Mouse (Mus musculus) limb, embryonic 12.5 days (tissue): ENCODE results near the gene Ociad2. TPM values are rescaled to one million over a fixed set of nuclear protein-coding genes. Genes with fewer than 3 reads are reported as not detected.

Experiments used
- ATAC-seq: fragments of 200-750 bp; cut with Nextera tagmentation; 2 replicates; pipeline ENCODE4 v1.8.0; 2017; ENCODE audit warnings: low read depth, moderate TSS enrichment; ENCODE audit not compliant: insufficient number of reproducible peaks, insufficient read depth, low FRiP score, low TSS enrichment
- H3K27ac ChIP-seq: fragments of 300-500 bp; sonication (generic); 2 replicates; pipeline ENCODE4 v1.5.1; 2016; ENCODE audit warnings: mild to moderate bottlenecking, moderate library complexity
- H3K27me3 ChIP-seq: fragments of 300-500 bp; sonication (generic); 2 replicates; pipeline ENCODE4 v1.6.1; 2016; ENCODE audit warnings: mild to moderate bottlenecking, moderate library complexity
- H3K36me3 ChIP-seq: fragments of 300-500 bp; sonication (generic); 2 replicates; pipeline ENCODE4 v1.6.1; 2016; ENCODE audit warnings: mild to moderate bottlenecking, moderate library complexity
- H3K4me1 ChIP-seq: fragments of 300-500 bp; sonication (generic); replicated peaks from 2 replicates; pipeline ENCODE4 v1.6.1; 2016
- H3K4me2 ChIP-seq: fragments of 300-500 bp; sonication (generic); 2 replicates; pipeline ENCODE4 v1.6.1; 2016; ENCODE audit warnings: mild to moderate bottlenecking, moderate library complexity
- H3K4me3 ChIP-seq: fragments of 300-500 bp; sonication (generic); replicated peaks from 2 replicates; pipeline ENCODE4 v1.5.1; 2016; ENCODE audit warnings: mild to moderate bottlenecking
- H3K9ac ChIP-seq: fragments of 300-500 bp; sonication (generic); replicated peaks from 2 replicates; pipeline ENCODE4 v1.6.1; 2016; ENCODE audit warnings: mild to moderate bottlenecking, moderate library complexity
- H3K9me3 ChIP-seq: fragments of 300-500 bp; sonication (generic); 2 replicates; pipeline ENCODE4 v1.6.1; 2016; ENCODE audit warnings: mild to moderate bottlenecking, moderate library complexity
- WGBS: fragments of 180-500 bp; shearing (Covaris S2); methylation state at CpG from one replicate; pipeline ENCODE4 v1.1.7; 2016; 5-methylcytosine and 5-hydroxymethylcytosine counted together
- polyA plus RNA-seq: library from polyadenylated mRNA; unstranded; fragments of >200 nt; fragmentation: Nextera tagmentation; extraction: Ambion mirVana; gene quantifications from 2 replicates; pipeline ENCODE4 v1.2.1, GENCODE M21; 2016

Ociad2 gene
- polyA plus RNA-seq, 1 experiment from 2014 or later = 9.4 TPM

DNA sequence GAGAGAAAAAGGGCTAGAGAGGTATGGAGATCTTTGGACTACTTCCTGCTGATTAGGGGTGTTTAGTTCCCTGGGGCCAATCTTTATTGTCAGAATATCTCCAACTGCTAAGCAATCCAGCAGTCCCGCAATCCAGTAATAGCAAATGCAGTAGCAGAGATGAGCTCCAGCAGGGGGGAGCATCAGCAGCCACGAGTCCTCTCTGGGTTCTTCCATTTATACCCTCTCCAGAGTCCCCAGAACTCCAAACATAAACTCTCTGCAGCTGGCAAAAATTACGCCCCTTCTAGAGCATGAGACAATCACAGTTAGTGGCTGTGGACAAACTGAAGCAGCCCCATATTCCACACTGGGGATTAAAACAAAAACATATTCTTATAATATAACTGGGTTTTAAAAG lies 28.9 kb upstream of the Ociad2 start:
- WGBS = 57% methylated on average over 3 of the region's 3 CpGs
- no peak overlapping the region for H3K4me3 ChIP-seq
- ATAC-seq = no peak
- no peaks in the 10 kb centered on the region for H3K27me3 ChIP-seq
- H3K9ac ChIP-seq = no peak overlapping the region
- no peak overlapping the region for H3K27ac ChIP-seq
- no peaks in the 10 kb centered on the region for H3K36me3 ChIP-seq
- H3K4me2 ChIP-seq = no peak overlapping the region
- no peaks in the 10 kb centered on the region for H3K9me3 ChIP-seq
- H3K4me1 ChIP-seq = no peaks in the 10 kb centered on the region

- H3K27me3 ChIP-seq = no peaks in the 10 kb centered on the region
- no peak overlapping the region for H3K27ac ChIP-seq
- H3K4me3 ChIP-seq = no peak overlapping the region
- no peaks in the 10 kb centered on the region for H3K36me3 ChIP-seq
- no peaks in the 10 kb centered on the region for H3K9me3 ChIP-seq
- 78% methylated on average over 10 of the region's 10 CpGs for WGBS
- H3K4me2 ChIP-seq = no peak overlapping the region
- no peaks in the 10 kb centered on the region for H3K4me1 ChIP-seq
- no peak overlapping the region for H3K9ac ChIP-seq
- ATAC-seq = no peak
Observed at GRCm38 (mm10) chr5:73368845-73369447, 28.1 kb upstream of the Ociad2 start.

DNA sequence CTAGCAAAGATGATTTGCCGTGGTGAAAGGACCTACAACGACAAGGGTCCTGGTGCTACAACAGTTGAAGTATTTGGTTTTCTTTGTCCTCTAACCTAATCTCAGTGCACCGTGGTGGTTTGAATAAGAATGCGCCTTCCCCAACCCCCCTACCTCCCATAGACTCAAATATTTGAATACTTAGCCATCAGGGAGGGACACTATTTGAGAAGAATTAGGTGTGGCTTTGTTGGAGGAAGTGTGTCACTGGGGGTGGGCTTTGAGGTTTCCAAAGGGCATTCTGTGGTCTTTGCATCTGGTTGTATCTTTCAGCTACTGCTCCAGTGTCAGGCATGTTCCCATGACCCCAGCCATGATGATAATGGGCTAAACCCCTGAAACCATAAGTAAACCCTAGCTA lies 27.1 kb upstream of the Ociad2 start:
- Histone ChIP-seq H3K9me3 (no peaks in the 10 kb centered on the region), H3K36me3 (no peaks in the 10 kb centered on the region), H3K4me1 (no peaks in the 10 kb centered on the region), H3K27me3 (no peaks in the 10 kb centered on the region), H3K4me2 (no peak overlapping the region), H3K9ac (no peak overlapping the region), H3K27ac (no peak overlapping the region), H3K4me3 (no peak overlapping the region)
- no peak for ATAC-seq
- WGBS = 83% methylated on average over 4 of the region's 4 CpGs

GRCm38 (mm10) chr5:73364107-73364864 lies 23.5 kb upstream of the Ociad2 start:
- no peak for ATAC-seq
- peaks cover 7% of the 10 kb centered on the region; the same call in 1 of the 2 replicates for H3K27me3 ChIP-seq
- WGBS = 92% methylated on average over 2 of the region's 2 CpGs
- no peak overlapping the region for H3K4me3 ChIP-seq
- H3K9me3 ChIP-seq = no peaks in the 10 kb centered on the region
- H3K4me1 ChIP-seq = 0 out of 2 replicates have a peak, but pooled peaks cover 5% of the 10 kb centered on the region
- no peak overlapping the region for H3K27ac ChIP-seq
- no peak overlapping the region for H3K9ac ChIP-seq
- H3K4me2 ChIP-seq = no peak overlapping the region
- no peaks in the 10 kb centered on the region for H3K36me3 ChIP-seq

DNA sequence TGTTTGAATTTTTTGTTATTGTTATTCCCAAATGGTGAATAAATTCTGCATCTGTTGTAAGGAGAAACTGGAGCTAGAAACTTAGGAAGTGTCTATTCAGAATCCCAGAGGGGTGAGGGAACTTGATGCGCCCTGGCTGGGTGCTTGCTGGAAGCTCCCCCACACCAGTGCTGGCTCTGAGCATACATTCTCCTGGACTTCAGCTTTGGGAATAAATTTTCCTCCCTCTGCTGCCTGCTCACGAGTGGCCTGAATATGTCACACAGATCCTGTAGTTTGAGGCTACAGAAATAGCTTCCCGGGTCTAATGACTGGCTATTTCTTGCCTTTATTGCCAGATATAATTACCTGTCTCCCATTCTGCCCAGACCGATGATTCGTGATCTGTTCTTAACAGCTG lies 22.0 kb upstream of the Ociad2 start:
- 82% methylated on average over 5 of the region's 5 CpGs for WGBS

GRCm38 (mm10) chr5:73362338-73362737 lies 21.5 kb upstream of the Ociad2 start:
- no peaks in the 10 kb centered on the region for H3K9me3 ChIP-seq
- 0 out of 2 replicates have a peak, but pooled peaks cover 5% of the 10 kb centered on the region for H3K4me1 ChIP-seq
- H3K9ac ChIP-seq = no peak overlapping the region
- peaks cover 7% of the 10 kb centered on the region; the same call in 1 of the 2 replicates for H3K27me3 ChIP-seq
- H3K36me3 ChIP-seq = no peaks in the 10 kb centered on the region
- no peak for ATAC-seq
- H3K4me2 ChIP-seq = no peak overlapping the region
- H3K4me3 ChIP-seq = no peak overlapping the region
- H3K27ac ChIP-seq = no peak overlapping the region
- 88% methylated on average over 7 of the region's 7 CpGs for WGBS

More for the DNA sequence above, 22.0 kb upstream of the Ociad2 start:
- no peak overlapping the region for H3K27ac ChIP-seq
- H3K27me3 ChIP-seq = peaks cover 7% of the 10 kb centered on the region; the same call in 1 of the 2 replicates
- no peak for ATAC-seq
- H3K4me2 ChIP-seq = no peak overlapping the region
- no peak overlapping the region for H3K4me3 ChIP-seq
- no peaks in the 10 kb centered on the region for H3K9me3 ChIP-seq
- H3K4me1 ChIP-seq = 0 out of 2 replicates have a peak, but pooled peaks cover 5% of the 10 kb centered on the region
- no peaks in the 10 kb centered on the region for H3K36me3 ChIP-seq
- no peak overlapping the region for H3K9ac ChIP-seq

- 30% methylated on average over 12 of the region's 12 CpGs for WGBS
- Histone ChIP-seq H3K9me3 (no peaks in the 10 kb centered on the region), H3K27me3 (peaks cover 7% of the 10 kb centered on the region; the same call in 1 of the 2 replicates), H3K36me3 (no peaks in the 10 kb centered on the region), H3K4me1 (0 out of 2 replicates have a peak, but pooled peaks cover 5% of the 10 kb centered on the region), H3K4me3 (no peak overlapping the region), H3K9ac (no peak overlapping the region), H3K27ac (no peak overlapping the region), H3K4me2 (peak overlapping the region; percentile 38)
- no peak for ATAC-seq
Observed at GRCm38 (mm10) chr5:73360240-73360639, 19.4 kb upstream of the Ociad2 start.

DNA sequence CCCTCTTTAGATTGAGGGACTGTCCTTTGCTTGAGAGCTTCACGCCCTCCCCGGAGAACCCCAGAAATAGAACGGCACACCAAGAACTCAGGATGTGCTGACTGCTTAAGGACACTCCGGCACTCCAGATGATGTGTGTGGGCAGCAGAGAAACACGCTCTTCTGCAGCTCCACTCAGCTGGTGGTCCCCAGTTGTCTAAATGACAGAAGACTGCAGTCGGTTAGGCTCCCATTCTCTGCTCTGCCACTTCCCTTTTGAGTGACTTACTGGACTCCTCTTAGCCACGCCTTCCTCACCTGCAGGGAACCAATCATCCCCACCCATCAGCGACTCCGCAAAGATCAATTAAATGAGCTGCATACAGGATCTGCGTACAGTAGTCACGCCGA lies 18.9 kb upstream of the Ociad2 start:
- H3K36me3 ChIP-seq = no peaks in the 10 kb centered on the region
- H3K27me3 ChIP-seq = peaks cover 7% of the 10 kb centered on the region; the same call in 1 of the 2 replicates
- H3K9me3 ChIP-seq = no peaks in the 10 kb centered on the region
- ATAC-seq = no peak
- H3K4me2 ChIP-seq = peak overlapping the region; percentile 38
- H3K4me1 ChIP-seq = 0 out of 2 replicates have a peak, but pooled peaks cover 5% of the 10 kb centered on the region
- H3K27ac ChIP-seq = no peak overlapping the region
- no peak overlapping the region for H3K9ac ChIP-seq
- 39% methylated on average over 12 of the region's 12 CpGs for WGBS
- H3K4me3 ChIP-seq = no peak overlapping the region

- no peaks in the 10 kb centered on the region for H3K36me3 ChIP-seq
- no peak for ATAC-seq
- 81% methylated on average over 6 of the region's 6 CpGs for WGBS
- H3K4me2 ChIP-seq = no peak overlapping the region
- no peak overlapping the region for H3K4me3 ChIP-seq
- H3K27ac ChIP-seq = no peak overlapping the region
- H3K9ac ChIP-seq = no peak overlapping the region
- H3K4me1 ChIP-seq = 0 out of 2 replicates have a peak, but pooled peaks cover 5% of the 10 kb centered on the region
- H3K9me3 ChIP-seq = no peaks in the 10 kb centered on the region
- peaks cover 7% of the 10 kb centered on the region; the same call in 1 of the 2 replicates for H3K27me3 ChIP-seq
Observed at GRCm38 (mm10) chr5:73359134-73359751, 18.4 kb upstream of the Ociad2 start.

DNA sequence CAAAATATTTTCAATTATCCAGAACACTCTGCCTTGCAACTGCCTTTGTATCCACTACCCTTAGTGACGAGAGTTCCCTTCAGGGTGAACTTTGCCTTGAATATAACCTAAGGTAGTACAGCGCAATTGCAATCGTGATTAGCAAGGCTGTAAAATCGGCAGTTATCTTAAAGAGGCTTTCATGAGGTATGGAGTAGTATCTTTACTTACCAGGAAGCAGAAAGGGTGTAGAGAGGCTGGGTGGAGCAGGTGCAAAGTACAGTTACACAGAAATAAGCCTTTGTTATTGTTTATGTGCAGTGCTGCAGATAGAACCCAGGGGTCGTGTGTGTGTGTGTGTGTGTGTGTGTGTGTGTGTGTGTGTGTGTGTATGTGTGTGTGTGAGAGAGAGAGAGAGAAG lies 14.6 kb upstream of the Ociad2 start:
- Histone ChIP-seq H3K36me3 (no peaks in the 10 kb centered on the region), H3K4me2 (no peak overlapping the region), H3K4me1 (0 out of 2 replicates have a peak, but pooled peaks cover 5% of the 10 kb centered on the region), H3K27ac (no peak overlapping the region), H3K9me3 (no peaks in the 10 kb centered on the region), H3K27me3 (peaks cover 7% of the 10 kb centered on the region; the same call in 1 of the 2 replicates), H3K9ac (no peak overlapping the region), H3K4me3 (no peak overlapping the region)
- 59% methylated on average over 5 of the region's 5 CpGs for WGBS
- no peak for ATAC-seq

GRCm38 (mm10) chr5:73353978-73354377 lies 13.2 kb upstream of the Ociad2 start:
- Histone ChIP-seq H3K4me1 (no peaks in the 10 kb centered on the region), H3K36me3 (no peaks in the 10 kb centered on the region), H3K9me3 (no peaks in the 10 kb centered on the region), H3K4me3 (no peak overlapping the region), H3K9ac (no peak overlapping the region), H3K27me3 (no peaks in the 10 kb centered on the region), H3K27ac (no peak overlapping the region), H3K4me2 (no peak overlapping the region)
- WGBS = 75% methylated on average over 3 of the region's 3 CpGs
- ATAC-seq = no peak
